ENCODE assay signal across 7 mouse cellular contexts in the genomic region with DNA sequence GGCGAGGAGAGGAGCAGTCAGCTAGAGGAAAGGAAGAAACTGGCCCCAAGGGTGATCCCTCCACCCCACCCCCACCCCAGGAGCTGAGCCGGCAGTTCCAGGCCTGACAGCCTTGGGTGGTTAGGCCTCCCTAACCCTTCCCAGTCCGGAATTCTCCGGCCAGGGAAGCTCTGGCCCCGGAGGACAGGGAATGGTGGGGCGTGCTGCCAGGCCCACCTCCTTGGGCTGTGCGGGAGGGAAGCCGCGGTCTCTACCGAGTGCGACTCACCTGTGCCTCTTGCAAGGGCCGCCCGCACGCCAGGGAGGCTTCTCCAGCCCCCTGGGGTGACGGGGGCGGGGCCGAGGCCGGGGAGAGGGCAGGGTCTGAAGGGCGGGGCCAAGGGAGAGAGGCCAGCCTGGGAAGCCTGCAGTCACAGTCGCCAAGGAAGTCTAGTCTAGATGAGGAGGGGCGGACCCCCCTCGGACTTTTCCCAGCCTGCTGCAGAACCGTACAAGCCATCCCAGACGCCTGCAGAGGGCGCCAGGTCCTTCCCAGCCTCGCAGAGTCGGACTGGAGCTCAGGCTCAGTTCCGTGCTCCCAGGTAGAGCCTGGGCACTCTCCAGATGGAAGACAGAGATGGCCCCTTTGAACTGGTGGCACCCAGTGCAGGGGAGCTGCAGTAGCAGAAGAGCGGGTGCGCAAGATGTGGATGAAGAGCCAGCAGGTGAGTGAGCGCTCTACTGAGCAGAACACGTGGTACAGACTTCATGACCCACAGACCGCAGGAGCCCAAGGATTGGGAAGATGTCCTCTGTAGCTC. TPM values are rescaled to one million over a fixed set of nuclear protein-coding genes. Genes with fewer than 3 reads are reported as not detected.
DNase-seq lines count a peak whose midpoint lies in the region; ATAC-seq lines count a peak whose summit lies in the region.

A gene (minus strand): TSS at position 590 of the 800 bp plus-strand sequence.

- ATAC-seq in intestine, embryonic 14.5 days (replicated peaks; ENCODE audit: low FRiP score, low TSS enrichment, low read depth), result peak; percentile 72
- ATAC-seq in limb, embryonic 12.5 days (ENCODE audit: insufficient number of reproducible peaks, insufficient read depth, low FRiP score, low TSS enrichment, low read depth), result peak; percentile 15; the same call in 1 of the 2 replicates
- peak; percentile 55 for ATAC-seq in midbrain, embryonic 13.5 days

- peak; percentile 80 for DNase-seq in adrenal gland, postnatal 25 days
- peak; percentile 75 for DNase-seq in embryo, embryonic 11 days
- DNase-seq in gastrocnemius, postnatal 36 days, result peak; percentile 58 to 68
- peak; percentile 89 for DNase-seq in intestine, embryonic 14.5 days (ENCODE audit: low spot score)
- peak; percentile 71 to 81 for DNase-seq in spleen, postnatal 10 days (ENCODE audit: low spot score in 2 of 2)

- peak within 1 kb of the TSS; percentile 49 for H3K27ac ChIP-seq in intestine, embryonic 14.5 days (ENCODE audit: low read depth)
- no peak within 1 kb of the TSS for H3K27ac ChIP-seq in limb, embryonic 12.5 days
- H3K27ac ChIP-seq in midbrain, embryonic 13.5 days, result no peak within 1 kb of the TSS; the same call in 1 of the 2 replicates

- H3K4me2 ChIP-seq in intestine, embryonic 14.5 days (ENCODE audit: low read length), result peak within 1 kb of the TSS; percentile 70
- peak within 1 kb of the TSS; percentile 67 for H3K4me2 ChIP-seq in limb, embryonic 12.5 days
- H3K4me2 ChIP-seq in midbrain, embryonic 13.5 days (replicated peaks), result peak within 1 kb of the TSS; percentile 56

- peak within 1 kb of the TSS; percentile 43 for H3K4me3 ChIP-seq in intestine, embryonic 14.5 days (ENCODE audit: low read depth, low read length)
- peak within 1 kb of the TSS; percentile 40 for H3K4me3 ChIP-seq in limb, embryonic 12.5 days (replicated peaks)
- H3K4me3 ChIP-seq in midbrain, embryonic 13.5 days (replicated peaks), result peak within 1 kb of the TSS; percentile 32

- H3K9me3 ChIP-seq in intestine, embryonic 14.5 days (ENCODE audit: control insufficient read depth, low read length), result no peaks in the 10 kb centered on the region
- H3K9me3 ChIP-seq in limb, embryonic 12.5 days, result no peaks in the 10 kb centered on the region
- no peaks in the 10 kb centered on the region for H3K9me3 ChIP-seq in midbrain, embryonic 13.5 days

- intact Hi-C loops in gastrocnemius, postnatal 36 days (cut with DNase I), result no loop called here

- H3K36me3 ChIP-seq in intestine, embryonic 14.5 days (ENCODE audit: control insufficient read depth, insufficient read depth, low read length), result peaks cover 17% of the 10 kb centered on the region
- H3K36me3 ChIP-seq in limb, embryonic 12.5 days, result peaks cover 17% of the 10 kb centered on the region
- peaks cover 17% of the 10 kb centered on the region for H3K36me3 ChIP-seq in midbrain, embryonic 13.5 days

- WGBS in intestine, embryonic 14.5 days, result 2% methylated on average over 33 of the region's 33 CpGs
- WGBS in limb, embryonic 12.5 days, result under 1% methylated on average over 33 of the region's 33 CpGs
- WGBS in midbrain, embryonic 13.5 days, result 3% methylated on average over 32 of the region's 33 CpGs

- H3K9ac ChIP-seq in intestine, embryonic 14.5 days (ENCODE audit: low read length), result peak within 1 kb of the TSS; percentile 46
- H3K9ac ChIP-seq in limb, embryonic 12.5 days (replicated peaks), result peak within 1 kb of the TSS; percentile 58
- peak within 1 kb of the TSS; percentile 50 for H3K9ac ChIP-seq in midbrain, embryonic 13.5 days (replicated peaks)

- peaks cover 12% of the 10 kb centered on the region for H3K4me1 ChIP-seq in intestine, embryonic 14.5 days (replicated peaks; ENCODE audit: control insufficient read depth, insufficient read depth, low read length)
- H3K4me1 ChIP-seq in limb, embryonic 12.5 days (replicated peaks), result peaks cover 10% of the 10 kb centered on the region
- peaks cover 24% of the 10 kb centered on the region for H3K4me1 ChIP-seq in midbrain, embryonic 13.5 days (replicated peaks)

- no peaks in the 10 kb centered on the region for H3K27me3 ChIP-seq in intestine, embryonic 14.5 days (replicated peaks; ENCODE audit: control insufficient read depth, insufficient read depth, low read length)
- H3K27me3 ChIP-seq in limb, embryonic 12.5 days, result peaks cover 56% of the 10 kb centered on the region
- H3K27me3 ChIP-seq in midbrain, embryonic 13.5 days, result peaks cover 44% of the 10 kb centered on the region

RNA-seq across cellular contexts. Expression of the gene that starts here (rescaled TPM):
- 31.3 and 64.1 TPM in 2 replicates for total RNA-seq in adrenal gland, postnatal 25 days (2021)
- 1 to 10 TPM; 2.0 to 2.6 TPM for total RNA-seq in gastrocnemius, postnatal 36 days (2021)
- polyA plus RNA-seq in intestine, embryonic 14.5 days (2014; fragmentation: Nextera tagmentation; extraction: Ambion mirVana), result 102 and 112 TPM in 2 replicates
- polyA plus RNA-seq in limb, embryonic 12.5 days (2016; fragmentation: Nextera tagmentation; extraction: Ambion mirVana), result 6.3 and 8.1 TPM in 2 replicates
- polyA plus RNA-seq in midbrain, embryonic 13.5 days (2015; fragmentation: Nextera tagmentation; extraction: Ambion mirVana), result 4.7 and 6.1 TPM in 2 replicates

Comparison
In these comparisons a context has a peak if more than half of its experiments do, and no peak if none do; other contexts are left out.
1. RNA of the gene that starts here (polyA plus RNA-seq): 102 to 112 TPM in intestine, embryonic 14.5 days; 6.3 to 8.1 TPM in limb, embryonic 12.5 days and 4.7 to 6.1 TPM in midbrain, embryonic 13.5 days; every median in the first group is over 10 times any median in the second.
2. ATAC-seq: peak in every context shown above with its lines; median percentile 72 in intestine, embryonic 14.5 days; 55 in midbrain, embryonic 13.5 days; 15 in limb, embryonic 12.5 days.
3. Peak in every context shown above with its lines, with median percentiles within 50 percentile points of each other: DNase-seq, H3K4me2 ChIP-seq, H3K4me3 ChIP-seq and H3K9ac ChIP-seq.